Mouse (Mus musculus) spleen, postnatal 10 days (tissue): ENCODE measurements around the gene Zfp202.
"Not testable (repeated sequence)": the region's sequence is repeated elsewhere in the genome, so short reads cannot be mapped to it uniquely, and the experiment has no call there.

Source experiments
- DNase-seq, 2 experiments: peaks; one replicate each; pipeline ENCODE4 v3.0.0; 2021 to 2022; ENCODE audit warnings: low spot score in 2 of 2

The Zfp202 gene

DNA sequence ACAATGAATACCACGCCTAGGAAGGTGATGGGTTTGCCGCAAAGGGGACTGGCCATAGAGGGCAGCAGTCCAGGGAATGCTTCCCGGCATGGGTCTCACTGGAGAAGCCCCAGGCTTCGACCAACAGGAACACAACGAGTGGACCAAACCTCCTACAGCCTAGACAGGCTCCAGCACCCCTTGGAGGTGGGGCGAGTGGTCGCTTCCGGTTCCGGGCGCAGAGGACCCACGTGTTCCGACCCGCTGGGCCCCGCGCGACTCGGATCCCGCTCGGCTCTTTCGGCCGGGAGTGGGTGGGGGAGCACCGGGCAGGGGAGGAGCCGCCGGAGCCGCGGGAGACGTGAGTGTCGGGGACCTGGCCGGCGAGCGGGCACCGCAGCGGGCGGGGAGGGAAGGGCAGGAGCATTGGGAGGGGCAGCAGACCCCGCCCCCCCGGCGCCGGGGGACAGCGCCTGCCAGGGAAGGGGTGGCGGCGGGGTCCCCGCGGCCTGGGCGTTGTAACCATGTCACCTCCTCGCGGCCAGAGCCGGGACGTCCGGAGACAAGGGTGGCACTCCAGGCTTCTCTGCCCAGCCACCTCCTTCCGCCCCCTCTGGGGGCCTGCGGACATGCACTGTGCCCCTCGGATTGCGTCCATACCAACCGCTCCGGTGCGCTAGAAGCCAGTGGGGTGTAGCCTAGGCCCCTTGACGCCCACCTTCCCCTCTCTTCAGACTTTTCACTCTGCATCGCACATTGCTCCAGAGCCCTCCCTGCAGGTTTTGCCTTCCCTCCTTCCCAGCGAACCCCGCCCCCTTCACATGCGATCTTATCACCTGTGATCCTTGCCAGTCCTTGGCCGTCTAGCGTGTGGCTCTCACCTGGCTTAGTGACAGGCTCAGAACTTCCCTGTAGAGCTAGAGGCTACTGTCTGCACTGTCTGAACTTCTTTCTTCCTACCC is at the start of gene Zfp202:
TSS of gene Zfp202 (plus strand) at position 219 of the 941 bp plus-strand sequence.
- DNase-seq = peak; percentile 40 to 73

DNA sequence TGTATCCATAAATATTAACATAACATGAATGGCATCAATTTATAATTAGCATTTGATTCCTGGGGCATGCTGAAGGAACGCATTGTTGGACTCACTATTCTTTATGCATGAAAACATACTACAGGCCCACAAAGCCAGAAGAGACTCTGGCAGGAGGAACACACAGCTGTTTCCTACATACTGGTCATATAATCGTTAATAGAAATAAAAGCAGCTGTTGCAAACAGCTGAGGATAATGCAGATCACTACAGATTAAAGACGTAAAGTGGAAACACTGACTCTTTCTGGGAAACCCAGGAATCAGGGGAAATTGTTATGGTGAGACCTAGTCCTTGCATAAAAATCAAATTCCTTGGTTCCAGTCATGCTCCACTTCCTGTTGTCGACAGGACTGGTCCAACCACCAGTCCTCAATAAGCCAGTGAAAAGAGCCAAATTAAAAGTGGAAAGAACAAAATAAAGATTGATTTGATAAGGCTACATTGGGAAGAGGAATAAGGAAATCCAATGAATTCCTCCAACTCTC is 36.9 kb upstream of the Zfp202 start:
- DNase-seq = no peak

DNA sequence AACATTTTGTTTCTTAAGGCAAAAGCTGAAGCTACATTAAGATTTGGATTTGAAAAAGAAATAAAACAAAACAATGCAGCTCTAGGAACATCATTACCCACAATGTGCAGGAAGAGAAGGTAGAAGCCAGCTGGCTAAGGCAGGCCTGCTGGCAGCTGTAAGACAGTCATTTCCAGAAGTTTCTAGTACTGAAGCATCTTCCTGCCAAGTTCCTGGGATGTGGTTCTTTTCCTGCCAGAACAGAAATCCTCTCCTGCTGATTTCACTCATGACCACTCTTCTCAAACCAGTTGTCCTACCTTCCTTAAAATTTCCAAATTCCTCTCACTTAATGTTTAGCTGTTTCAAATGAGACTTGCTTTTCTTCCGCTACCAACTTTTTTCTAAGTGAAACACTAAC is 25.7 kb upstream of the Zfp202 start:
- no peak for DNase-seq

DNA sequence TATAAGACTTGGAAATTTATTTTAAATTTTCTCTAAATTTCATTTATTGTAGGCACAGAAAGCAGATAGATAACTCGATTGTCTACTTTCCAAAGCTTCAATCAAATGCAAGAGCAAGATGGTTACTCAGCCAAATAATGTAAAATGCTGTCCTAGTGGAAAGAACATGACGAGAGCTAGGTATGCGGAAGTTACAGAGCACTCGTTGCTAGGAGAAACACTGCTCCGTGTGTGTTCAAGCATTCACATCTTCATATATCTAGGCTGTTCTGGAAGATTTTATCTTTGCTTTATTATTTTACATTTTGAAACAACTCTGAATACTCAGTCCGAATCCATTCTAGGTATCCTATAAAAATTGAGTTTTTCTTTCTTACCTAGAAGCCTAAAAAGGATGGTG is 15.1 kb upstream of the Zfp202 start:
- DNase-seq = no peak

DNA sequence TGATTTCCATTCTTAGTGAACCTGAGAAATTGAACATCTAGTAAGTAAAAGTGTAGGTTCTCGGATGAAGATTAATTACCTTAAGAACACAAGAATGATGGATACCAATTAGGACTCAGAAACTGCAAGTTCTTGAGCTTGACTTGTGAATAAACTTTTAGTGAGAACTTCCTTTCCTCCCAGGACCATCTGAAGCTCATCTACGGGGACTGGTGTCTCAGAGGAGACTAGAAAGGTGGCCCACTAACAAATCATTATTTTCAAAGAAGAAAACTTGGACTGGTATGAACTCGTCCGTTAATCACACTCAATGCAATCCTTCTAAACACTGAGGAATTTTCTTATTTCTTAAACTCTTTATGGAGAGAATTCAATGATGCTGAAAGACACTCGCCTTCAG is 11.5 kb upstream of the Zfp202 start, which contains the start of gene Olfr986:
TSS of gene Olfr986 (plus strand) at position 301 of the 400 bp plus-strand sequence.
- DNase-seq = no peak

- not testable (repeated sequence) for DNase-seq
These were observed 7.0 kb upstream of the Zfp202 start for GRCm38 (mm10) chr9:40185166-40185565.

DNA sequence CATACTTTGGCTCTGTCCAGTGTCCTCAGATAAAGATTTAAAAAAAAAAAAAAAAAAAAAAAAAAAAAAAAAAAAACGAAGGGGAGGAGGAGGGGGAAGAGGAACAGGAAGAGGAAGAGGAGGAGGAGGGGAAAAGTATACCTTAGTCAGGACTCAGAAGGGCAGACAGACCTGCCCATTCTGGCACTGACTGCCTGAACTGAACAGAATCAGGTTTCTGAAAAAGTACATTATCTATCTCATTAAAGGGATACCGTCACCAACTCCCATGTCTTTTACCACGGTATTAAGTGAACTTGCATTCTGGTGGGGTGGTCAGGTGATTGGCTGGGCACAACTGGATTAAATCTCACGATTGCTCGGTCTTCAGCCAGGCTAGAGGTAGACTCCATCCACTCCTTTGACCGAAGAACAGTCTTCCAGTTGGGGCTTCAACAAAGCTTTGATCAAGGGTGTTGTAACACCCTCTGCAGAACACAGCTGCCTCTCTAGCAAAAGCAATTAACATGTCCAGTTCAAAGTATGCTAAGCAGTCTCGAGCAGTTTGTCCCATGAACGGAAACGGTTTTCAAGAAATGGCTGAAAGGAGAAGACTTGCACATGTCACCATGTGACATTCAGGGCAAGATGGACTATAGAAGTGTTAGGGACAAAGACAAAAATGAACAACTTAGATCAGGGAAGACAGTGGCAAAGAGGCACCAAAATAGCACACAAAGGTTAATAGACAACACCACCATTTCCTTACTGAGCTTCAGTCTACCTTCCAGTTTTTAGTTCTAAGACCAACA is 835 bp upstream of the Zfp202 start:
- no peak for DNase-seq

DNA sequence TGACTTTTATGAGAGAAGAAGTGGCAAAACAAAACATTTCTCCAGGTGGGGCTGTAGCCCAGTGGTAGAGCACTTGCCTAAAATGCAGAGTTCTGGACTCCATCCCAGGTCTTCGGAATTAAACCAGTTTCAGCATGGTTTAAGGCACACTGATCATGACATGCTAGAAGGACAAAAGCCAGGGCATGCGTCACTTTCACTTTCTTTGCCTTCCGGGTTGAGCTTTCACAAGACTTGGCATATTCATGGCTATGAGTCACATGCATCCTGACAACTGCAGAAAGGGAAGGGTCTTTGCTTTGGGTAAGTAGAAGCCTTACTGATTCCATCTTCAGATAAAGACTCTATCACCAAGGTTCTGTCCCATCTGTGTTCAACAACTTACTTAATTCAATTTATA is 3.9 kb downstream of the Zfp202 start:
- no peak for DNase-seq

GRCm38 (mm10) chr9:40206546-40206950 is 14.4 kb downstream of the Zfp202 start:
- DNase-seq = no peak

DNA sequence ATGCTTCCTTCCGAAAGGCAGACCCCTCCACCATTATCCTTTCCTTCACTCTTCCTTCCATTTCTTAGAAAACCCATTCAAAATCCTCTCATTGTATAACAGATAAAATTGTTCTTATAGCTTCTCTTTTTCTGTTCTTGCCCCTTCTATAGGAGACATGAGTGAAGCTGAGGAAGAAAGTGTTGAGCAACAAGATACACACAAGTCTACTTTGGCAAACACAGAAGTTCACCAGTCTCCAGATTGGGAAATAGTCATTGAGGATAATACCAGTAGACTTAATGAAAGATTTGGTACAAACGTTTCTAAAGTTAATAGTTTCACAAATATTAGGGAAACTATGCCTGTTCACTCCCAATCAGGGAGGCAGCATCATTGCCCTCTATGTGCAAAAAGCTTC is 18.6 kb downstream of the Zfp202 start:
- DNase-seq = no peak

GRCm38 (mm10) chr9:40214058-40214457 is 21.9 kb downstream of the Zfp202 start:
- DNase-seq = no peak

DNA sequence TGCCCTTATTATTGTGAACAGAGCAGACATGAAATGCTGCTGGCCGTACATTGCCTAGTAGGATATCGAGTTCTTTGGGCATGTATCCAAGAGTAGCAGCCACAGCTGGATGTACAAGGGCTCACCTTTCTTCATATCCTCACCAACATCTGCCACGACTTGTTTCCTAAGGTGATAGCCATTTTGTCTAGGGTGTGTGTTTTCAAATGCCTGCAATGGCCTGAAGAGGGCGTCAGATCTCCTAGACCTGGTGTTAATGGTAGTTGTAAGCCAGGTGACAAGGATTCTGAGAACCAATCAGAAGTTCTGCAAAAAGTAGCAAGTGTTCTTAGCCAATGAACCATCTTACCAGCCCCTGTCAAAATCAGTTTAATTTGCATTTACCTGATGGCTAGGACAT is 24.5 kb downstream of the Zfp202 start:
- DNase-seq = no peak

DNA sequence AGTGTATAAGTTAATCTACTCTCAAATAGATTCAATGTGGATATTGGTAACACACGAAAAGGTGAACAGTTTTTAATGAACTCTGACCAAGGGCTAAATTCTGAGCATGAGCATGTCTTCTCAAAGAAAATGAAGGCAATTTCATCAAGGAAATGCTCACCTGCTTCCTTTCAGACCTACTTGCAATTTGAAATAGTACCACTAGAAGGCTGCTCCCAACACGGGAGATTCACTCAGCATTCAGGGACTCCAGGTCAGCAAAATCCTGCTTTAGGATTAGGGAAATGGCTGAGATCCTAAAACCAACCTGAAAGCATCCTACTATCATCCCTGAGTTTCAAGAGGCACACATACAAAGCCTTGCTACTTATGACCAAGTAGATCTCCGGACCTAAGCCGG is 32.2 kb downstream of the Zfp202 start:
- no peak for DNase-seq

GRCm38 (mm10) chr9:40227874-40228789 is 36.0 kb downstream of the Zfp202 start:
- DNase-seq = peak in 1 of 2 experiments; percentile 17

DNA sequence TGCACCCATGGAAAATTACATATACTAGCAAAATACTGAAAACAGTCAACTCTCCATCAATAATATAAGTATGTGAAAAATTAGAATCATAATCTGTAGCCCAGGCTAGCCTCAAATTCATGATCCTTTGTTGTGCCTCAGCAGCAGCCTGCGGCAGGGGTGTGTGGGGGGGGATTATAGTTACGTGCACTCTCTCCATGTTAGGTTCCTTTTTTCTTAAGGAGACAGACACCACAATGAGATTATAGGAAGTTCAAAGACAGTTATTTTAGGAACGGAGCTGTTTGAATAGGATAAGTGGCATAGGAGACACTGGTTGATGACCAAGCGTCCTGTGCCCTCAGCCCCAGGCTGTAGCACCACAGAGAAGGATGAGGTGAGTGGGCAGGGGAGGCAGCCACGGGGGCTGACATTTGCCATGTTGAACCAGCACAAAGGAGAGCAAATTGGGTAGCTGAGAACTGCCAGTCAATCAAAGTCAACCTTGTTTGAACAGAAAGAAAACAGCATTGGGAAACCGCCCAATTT is 36.8 kb downstream of the Zfp202 start:
- no peak for DNase-seq

GRCm38 (mm10) chr9:40229479-40229878 is 37.4 kb downstream of the Zfp202 start:
- DNase-seq = no peak

- DNase-seq = no peak
These were observed 38.9 kb downstream of the Zfp202 start for GRCm38 (mm10) chr9:40231019-40231418.

DNA sequence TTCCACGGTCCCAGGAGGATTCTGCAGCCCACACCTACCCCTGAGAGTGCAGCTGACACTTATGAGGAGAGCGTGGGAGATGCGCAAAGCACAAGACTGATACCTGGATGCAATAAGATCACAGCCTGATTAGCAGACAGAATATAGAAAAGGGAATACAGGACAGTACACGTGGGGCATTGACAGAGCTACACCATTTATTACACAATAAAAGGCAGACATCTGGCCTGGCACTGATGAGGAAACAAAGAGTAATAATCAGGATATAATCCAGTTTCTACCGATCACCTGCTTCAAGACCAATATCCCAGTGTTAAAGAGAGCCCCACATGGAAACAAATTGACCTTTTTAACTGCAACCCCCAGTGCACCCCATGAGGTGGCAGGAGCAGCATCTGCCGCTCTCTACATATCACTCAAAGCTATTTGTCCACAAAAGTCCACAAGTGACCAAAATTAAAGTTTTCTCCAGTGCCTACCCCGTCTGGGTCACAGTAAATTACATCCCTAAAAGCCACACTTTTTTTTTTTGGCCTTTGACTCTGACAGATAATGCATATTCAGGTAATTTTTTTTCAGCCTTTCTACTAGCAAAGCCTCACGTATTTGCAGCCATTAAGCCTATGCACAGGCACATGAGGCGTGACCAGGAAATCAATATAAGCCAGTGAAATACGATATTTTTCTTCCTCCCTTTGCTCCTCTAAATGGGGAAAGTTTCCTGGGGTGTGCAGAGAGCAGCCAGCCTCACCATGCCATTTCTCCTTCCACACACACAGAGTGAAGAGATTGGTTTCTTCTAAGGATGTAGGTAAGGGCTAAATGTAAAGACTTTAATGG is 42.3 kb downstream of the Zfp202 start:
- DNase-seq = no peak

DNA sequence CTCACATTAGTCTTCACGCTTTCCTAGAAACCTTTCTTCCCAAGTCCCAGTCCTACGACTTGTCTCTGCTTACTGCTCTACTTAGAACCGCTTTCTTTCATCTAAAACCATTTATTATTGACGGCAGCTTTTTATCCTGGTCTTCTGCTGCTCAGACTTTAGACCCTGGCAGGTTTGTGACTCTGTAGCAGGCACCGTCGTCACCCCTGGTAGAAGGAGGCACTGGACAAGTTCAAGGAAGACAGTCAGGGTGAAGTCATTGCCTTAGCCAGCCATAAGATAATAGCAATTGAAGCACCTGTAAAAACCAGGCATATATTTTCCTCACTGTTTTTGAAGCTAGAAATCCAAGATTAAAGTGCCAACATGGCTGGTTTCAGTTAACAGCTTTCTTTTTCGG is 43.1 kb downstream of the Zfp202 start:
- DNase-seq = no peak

GRCm38 (mm10) chr9:40239749-40240148 is 47.6 kb downstream of the Zfp202 start:
- no peak for DNase-seq
